Mouse (Mus musculus) myocyte (in vitro differentiated cells): ENCODE results near the gene Olfr986. TPM values are rescaled to one million over a fixed set of nuclear protein-coding genes. Genes with fewer than 3 reads are reported as not detected.

Experiments
- H3K27me3 ChIP-seq: one replicate; pipeline ENCODE4 v1.6.1; 2011; ENCODE audit not compliant: control insufficient read depth, insufficient read depth, insufficient read length
- H3K36me3 ChIP-seq: one replicate; pipeline ENCODE4 v1.6.1; 2011; ENCODE audit not compliant: control insufficient read depth, insufficient read depth
- H3K4me2 ChIP-seq: one replicate; pipeline ENCODE4 v1.6.1; 2011; ENCODE audit warnings: low read depth, control low read depth
- H3K4me3 ChIP-seq: one replicate; pipeline ENCODE4 v1.5.1; 2011; ENCODE audit warnings: mild to moderate bottlenecking, control low read depth, moderate library complexity
- H3K79me2 ChIP-seq: one replicate; pipeline ENCODE4 v1.6.1; 2011; ENCODE audit not compliant: control insufficient read depth, insufficient read depth
- H3ac ChIP-seq: one replicate; pipeline ENCODE4 v1.6.1; 2011; ENCODE audit not compliant: control insufficient read depth, insufficient read length
- CEBPB ChIP-seq: IDR thresholded peaks from 2 replicates; pipeline ENCODE4 v1.6.1; 2011; ENCODE audit warnings: mild to moderate bottlenecking, moderate library complexity; ENCODE audit not compliant: poor library complexity, insufficient read depth, severe bottlenecking
- E2F4 ChIP-seq: IDR thresholded peaks from one replicate; pipeline ENCODE4 v1.6.1; 2011; ENCODE audit warnings: mild to moderate bottlenecking, control low read depth, moderate library complexity; ENCODE audit not compliant: insufficient read depth
- MAX ChIP-seq: IDR thresholded peaks from one replicate; pipeline ENCODE4 v1.6.1; 2011; ENCODE audit warnings: low read depth, mild to moderate bottlenecking, control low read depth
- MYOD1 ChIP-seq, 3 experiments: IDR thresholded peaks; one replicate each; pipeline ENCODE4 v1.6.1; 2011; ENCODE audit warnings: control low read depth in 2 of 3, low read depth in 2 of 3, mild to moderate bottlenecking in 2 of 3, moderate library complexity in 1 of 3; ENCODE audit not compliant: insufficient read length in 2 of 3, control insufficient read depth in 1 of 3
- MYOG ChIP-seq, 3 experiments: IDR thresholded peaks; one replicate each; pipeline ENCODE4 v1.6.1; 2011; ENCODE audit warnings: control low read depth in 2 of 3, low read depth in 2 of 3, mild to moderate bottlenecking in 2 of 3; ENCODE audit not compliant: insufficient read length in 2 of 3, control insufficient read depth in 1 of 3, insufficient read depth in 1 of 3
- POLR2A ChIP-seq: IDR thresholded peaks from one replicate; pipeline ENCODE4 v1.6.1; 2011; ENCODE audit warnings: low read depth, mild to moderate bottlenecking, control low read depth, moderate library complexity; ENCODE audit not compliant: insufficient read length
- POLR2AphosphoS2 ChIP-seq: IDR thresholded peaks from one replicate; pipeline ENCODE4 v1.6.1; 2011; ENCODE audit warnings: low read depth, control low read depth; ENCODE audit not compliant: insufficient read length
- REST ChIP-seq: IDR thresholded peaks from one replicate; pipeline ENCODE4 v1.6.1; 2011; ENCODE audit warnings: mild to moderate bottlenecking, control low read depth, moderate library complexity; ENCODE audit not compliant: insufficient read depth, insufficient read length
- SRF ChIP-seq: IDR thresholded peaks from one replicate; pipeline ENCODE4 v1.6.1; 2011; ENCODE audit warnings: low read depth; ENCODE audit not compliant: control insufficient read depth, insufficient read length
- TCF12 ChIP-seq: IDR thresholded peaks from one replicate; pipeline ENCODE4 v1.6.1; 2011; ENCODE audit warnings: mild to moderate bottlenecking, control low read depth; ENCODE audit not compliant: poor library complexity, insufficient read depth, severe bottlenecking
- TCF3 ChIP-seq: IDR thresholded peaks from one replicate; pipeline ENCODE4 v1.6.1; 2011; ENCODE audit warnings: low read depth, control low read depth; ENCODE audit not compliant: insufficient read length
- USF1 ChIP-seq: IDR thresholded peaks from one replicate; pipeline ENCODE4 v1.6.1; 2011; ENCODE audit warnings: low read depth, mild to moderate bottlenecking, control low read depth, moderate library complexity
- polyA plus RNA-seq: library from polyadenylated mRNA; unstranded; fragments of >200 nt; fragmentation: generic; extraction: Trizol; gene quantifications from one replicate; pipeline ENCODE4 v1.2.1, GENCODE M21; 2012; ENCODE audit warnings: missing spikeins

Gene Olfr986
- polyA plus RNA-seq: not detected

GRCm38 (mm10) chr9:40180620-40181019 lies at the start of gene Olfr986:
Gene Olfr986, plus strand, starts transcription at chr9:40180920.
- Histone ChIP-seq H3K36me3 (no peaks in the 10 kb centered on the region), H3K4me2 (no peak within 1 kb of the TSS), H3K79me2 (no peaks in the 10 kb centered on the region), H3K4me3 (no peak within 1 kb of the TSS), H3K27me3 (peaks cover 5% of the 10 kb centered on the region), H3ac (no peak within 1 kb of the TSS)
- TF ChIP-seq CEBPB: no peak
- TF ChIP-seq USF1: no peak
- no peak for TF ChIP-seq SRF
- TF ChIP-seq TCF12: no peak
- no peak for TF ChIP-seq E2F4
- no peak for TF ChIP-seq MYOG (IDR thresholded peaks at IDR 0.05; ENCODE audit: control insufficient read depth in 1 of 3, insufficient read depth in 1 of 3, insufficient read length in 2 of 3, low read depth in 2 of 3)
- TF ChIP-seq POLR2A: no peak
- no peak for TF ChIP-seq TCF3
- TF ChIP-seq MAX: no peak
- TF ChIP-seq MYOD1 (IDR thresholded peaks at IDR 0.05; ENCODE audit: control insufficient read depth in 1 of 3, insufficient read length in 2 of 3, low read depth in 2 of 3): no peak
- TF ChIP-seq POLR2AphosphoS2: no peak
- TF ChIP-seq REST: no peak

- Histone ChIP-seq H3K4me3 (no peak overlapping the region), H3K27me3 (no peaks in the 10 kb centered on the region), H3K4me2 (no peak overlapping the region), H3K79me2 (no peaks in the 10 kb centered on the region), H3K36me3 (no peaks in the 10 kb centered on the region), H3ac (no peak overlapping the region)
- TF ChIP-seq POLR2AphosphoS2 (no peak), SRF (no peak), MAX (no peak), E2F4 (no peak), CEBPB (no peak), MYOD1 (IDR thresholded peaks at IDR 0.05; ENCODE audit: control insufficient read depth in 1 of 3, insufficient read length in 2 of 3, low read depth in 2 of 3) (no peak), POLR2A (no peak), TCF12 (no peak), MYOG (IDR thresholded peaks at IDR 0.05; ENCODE audit: control insufficient read depth in 1 of 3, insufficient read depth in 1 of 3, insufficient read length in 2 of 3, low read depth in 2 of 3) (no peak), TCF3 (no peak), USF1 (no peak), REST (no peak)
Observed at GRCm38 (mm10) chr9:40136987-40137688, 43.6 kb upstream of the Olfr986 start.

- H3K27me3 ChIP-seq: no peaks in the 10 kb centered on the region
- H3K4me3 ChIP-seq: no peak overlapping the region
- H3K79me2 ChIP-seq: no peaks in the 10 kb centered on the region
- H3K36me3 ChIP-seq: no peaks in the 10 kb centered on the region
- no peak for TF ChIP-seq POLR2AphosphoS2
- no peak for TF ChIP-seq REST
- TF ChIP-seq TCF12: no peak
- TF ChIP-seq TCF3: no peak
- no peak for TF ChIP-seq SRF
- TF ChIP-seq CEBPB: no peak
- no peak for TF ChIP-seq USF1
- no peak for TF ChIP-seq POLR2A
- no peak for TF ChIP-seq MYOG (IDR thresholded peaks at IDR 0.05; ENCODE audit: control insufficient read depth in 1 of 3, insufficient read depth in 1 of 3, insufficient read length in 2 of 3, low read depth in 2 of 3)
- TF ChIP-seq MYOD1 (IDR thresholded peaks at IDR 0.05; ENCODE audit: control insufficient read depth in 1 of 3, insufficient read length in 2 of 3, low read depth in 2 of 3): no peak
- no peak for TF ChIP-seq E2F4
- no peak for TF ChIP-seq MAX
- H3K4me2 ChIP-seq: no peak overlapping the region
- H3ac ChIP-seq: no peak overlapping the region
Observed at GRCm38 (mm10) chr9:40139484-40139883, 41.2 kb upstream of the Olfr986 start.

- Histone ChIP-seq H3K36me3 (no peaks in the 10 kb centered on the region), H3K27me3 (no peaks in the 10 kb centered on the region)
- TF ChIP-seq USF1 (no peak), MAX (no peak), SRF (no peak), MYOG (IDR thresholded peaks at IDR 0.05; ENCODE audit: control insufficient read depth in 1 of 3, insufficient read depth in 1 of 3, insufficient read length in 2 of 3, low read depth in 2 of 3) (no peak), TCF3 (no peak), TCF12 (no peak), MYOD1 (IDR thresholded peaks at IDR 0.05; ENCODE audit: control insufficient read depth in 1 of 3, insufficient read length in 2 of 3, low read depth in 2 of 3) (no peak), CEBPB (no peak), POLR2AphosphoS2 (no peak), E2F4 (no peak), POLR2A (no peak), REST (no peak)
Observed at GRCm38 (mm10) chr9:40141544-40141943, 39.2 kb upstream of the Olfr986 start.

More at GRCm38 (mm10) chr9:40141544-40141943, 39.2 kb upstream of the Olfr986 start:
- Histone ChIP-seq H3K79me2 (no peaks in the 10 kb centered on the region), H3ac (no peak overlapping the region), H3K4me2 (no peak overlapping the region), H3K4me3 (no peak overlapping the region)
